Mouse (Mus musculus) cerebellum, postnatal 10 days (tissue): ENCODE measurements around the gene Tns1.
A peak's percentile ranks its signal among the peaks of the same experiment; 100 is the strongest.

Experiments
- DNase-seq, 2 experiments: peaks; one replicate each; pipeline ENCODE4 v3.0.0; 2021; ENCODE audit warnings: mixed read lengths in 2 of 2

Gene Tns1

GRCm38 (mm10) chr1:74058309-74058708 lies 65.9 kb downstream of the Tns1 start:
- no peak for DNase-seq

- DNase-seq = no peak
Measured at GRCm38 (mm10) chr1:74057501-74057900, 66.7 kb downstream of the Tns1 start.

GRCm38 (mm10) chr1:74055552-74055951 lies 68.7 kb downstream of the Tns1 start:
- no peak for DNase-seq

- no peak for DNase-seq
Measured at GRCm38 (mm10) chr1:74054471-74054870, 69.8 kb downstream of the Tns1 start.

- DNase-seq = no peak
Measured at GRCm38 (mm10) chr1:74054007-74054406, 70.2 kb downstream of the Tns1 start.

GRCm38 (mm10) chr1:74053068-74053467 lies 71.2 kb downstream of the Tns1 start:
- DNase-seq = no peak

- no peak for DNase-seq
Measured at GRCm38 (mm10) chr1:74051349-74051748, 72.9 kb downstream of the Tns1 start.

GRCm38 (mm10) chr1:74049430-74049829 lies 74.8 kb downstream of the Tns1 start:
- no peak for DNase-seq

GRCm38 (mm10) chr1:74047722-74048121 lies 76.5 kb downstream of the Tns1 start:
- DNase-seq = no peak

- DNase-seq = peak in 1 of 2 experiments; percentile 40
Measured at GRCm38 (mm10) chr1:74047311-74047710, 76.9 kb downstream of the Tns1 start.

GRCm38 (mm10) chr1:74045034-74045433 lies 79.2 kb downstream of the Tns1 start:
- no peak for DNase-seq

GRCm38 (mm10) chr1:74044421-74044820 lies 79.8 kb downstream of the Tns1 start:
- DNase-seq = no peak

- DNase-seq = no peak
Measured at GRCm38 (mm10) chr1:74043584-74044105, 80.6 kb downstream of the Tns1 start.

GRCm38 (mm10) chr1:74042711-74043467 lies 81.4 kb downstream of the Tns1 start:
- no peak for DNase-seq

- no peak for DNase-seq
Measured at GRCm38 (mm10) chr1:74041692-74042091, 82.6 kb downstream of the Tns1 start.

GRCm38 (mm10) chr1:74041178-74041577 lies 83.1 kb downstream of the Tns1 start:
- DNase-seq = no peak

- DNase-seq = peak; percentile 25 to 33
Measured at GRCm38 (mm10) chr1:74036560-74037390, 87.5 kb downstream of the Tns1 start.

- no peak for DNase-seq
Measured at GRCm38 (mm10) chr1:74035912-74036489, 88.2 kb downstream of the Tns1 start.

GRCm38 (mm10) chr1:74035487-74035886 lies 88.8 kb downstream of the Tns1 start:
- DNase-seq = no peak

- DNase-seq = no peak
Measured at GRCm38 (mm10) chr1:74034736-74035135, 89.5 kb downstream of the Tns1 start.

- DNase-seq = no peak
Measured at GRCm38 (mm10) chr1:74034211-74034610, 90.0 kb downstream of the Tns1 start.

GRCm38 (mm10) chr1:74033407-74033806 lies 90.8 kb downstream of the Tns1 start:
- no peak for DNase-seq

GRCm38 (mm10) chr1:74032966-74033365 lies 91.3 kb downstream of the Tns1 start:
- peak; percentile 60 to 72 for DNase-seq
